Mouse (Mus musculus): ENCODE data around the gene Dag1.

GRCm38 (mm10) chr9:108273485-108273884, 9.7 kb upstream of the Dag1 start:
- TF ChIP-seq CTCF (IDR thresholded peaks at IDR 0.05; ENCODE audit: low read depth, low read length) = no peak
- no peak for TF ChIP-seq POLR2A (IDR thresholded peaks at IDR 0.05; ENCODE audit: borderline replicate concordance, low read depth, low read length)
